Mouse (Mus musculus): ENCODE results near the gene Selenoi. TPM values are rescaled to one million over a fixed set of nuclear protein-coding genes. Genes with fewer than 3 reads are reported as not detected.

The Selenoi gene
- total RNA-seq, 2 experiments from 2014 or later, result 15.0 to 17.4 TPM

Other genes with a start within 250 kb of the Selenoi start
- not detected for gene Il6, start 219.5 kb upstream of the Selenoi start, total RNA-seq (2021)
- gene Tyms, start 159.0 kb upstream of the Selenoi start, total RNA-seq (2021), result 1 to 10 TPM; 4.1 to 4.7 TPM
- under 1 TPM; 0.11 to 0.14 TPM for gene Garem2, start 127.4 kb upstream of the Selenoi start, total RNA-seq (2021)
- not detected for gene 3110082J24Rik, start 126.5 kb upstream of the Selenoi start, total RNA-seq (2021)
- gene Hadha, start 77.4 kb upstream of the Selenoi start, total RNA-seq (2021), result 1,000 to 10,000 TPM; 1,332 to 1,358 TPM
- 1,000 to 10,000 TPM; 2,118 to 2,205 TPM for gene Hadhb, start 77.3 kb upstream of the Selenoi start, total RNA-seq (2021)
- under 1 TPM in 1 of 2 experiments, not detected in 1; 0.08 TPM for gene Adgrf3, start 26.9 kb upstream of the Selenoi start, total RNA-seq (2021)
- gene Drc1, start 48.8 kb downstream of the Selenoi start, total RNA-seq (2021), result under 1 TPM in 1 of 2 experiments, not detected in 1; 0.11 TPM
- not detected for gene Otof, start 229.4 kb downstream of the Selenoi start, total RNA-seq (2021)
- gene 1700001C02Rik, start 233.5 kb downstream of the Selenoi start, total RNA-seq (2021), result not detected

Data from heart, postnatal 36 days (tissue).